Mouse (Mus musculus) right cerebral cortex, postnatal 10 days (tissue): Measurements from ENCODE around the gene Auts2.

Experiments used
- DNase-seq, 2 experiments: peaks; one replicate each; pipeline ENCODE4 v3.0.0; 2021; ENCODE audit warnings: low spot score in 2 of 2

Gene Auts2

GRCm38 (mm10) chr5:132186221-132186620 is 356.9 kb downstream of the Auts2 start:
- DNase-seq, result no peak

- DNase-seq, result no peak
Measured at GRCm38 (mm10) chr5:132184395-132185095, 358.6 kb downstream of the Auts2 start.

- no peak for DNase-seq
Measured at GRCm38 (mm10) chr5:132182077-132182476, 361.1 kb downstream of the Auts2 start.

- peak; percentile 61 to 62 for DNase-seq
Measured at GRCm38 (mm10) chr5:132170010-132170409, 373.1 kb downstream of the Auts2 start.

- DNase-seq, result no peak
Measured at GRCm38 (mm10) chr5:132168805-132169204, 374.3 kb downstream of the Auts2 start.

GRCm38 (mm10) chr5:132168224-132168623 is 374.9 kb downstream of the Auts2 start:
- no peak for DNase-seq

- no peak for DNase-seq
Measured at GRCm38 (mm10) chr5:132166559-132166958, 376.6 kb downstream of the Auts2 start.

GRCm38 (mm10) chr5:132163960-132164359 is 379.2 kb downstream of the Auts2 start:
- DNase-seq, result no peak

GRCm38 (mm10) chr5:132162206-132162533 is 381.0 kb downstream of the Auts2 start:
- DNase-seq, result no peak

GRCm38 (mm10) chr5:132161338-132162205 is 381.6 kb downstream of the Auts2 start:
- DNase-seq, result peak; percentile 42 to 75

- no peak for DNase-seq
Measured at GRCm38 (mm10) chr5:132144181-132144580, 399.0 kb downstream of the Auts2 start.

GRCm38 (mm10) chr5:132140816-132141215 is 402.3 kb downstream of the Auts2 start:
- DNase-seq, result no peak

- DNase-seq, result peak; percentile 67 to 78
Measured at GRCm38 (mm10) chr5:132135941-132136663, 407.0 kb downstream of the Auts2 start.

- peak; percentile 72 to 80 for DNase-seq
Measured at GRCm38 (mm10) chr5:132131948-132132347, 411.2 kb downstream of the Auts2 start.

GRCm38 (mm10) chr5:132130577-132130976 is 412.6 kb downstream of the Auts2 start:
- no peak for DNase-seq

GRCm38 (mm10) chr5:132126626-132127025 is 416.5 kb downstream of the Auts2 start:
- peak; percentile 37 to 43 for DNase-seq

GRCm38 (mm10) chr5:132115631-132116030 is 427.5 kb downstream of the Auts2 start:
- peak; percentile 52 to 57 for DNase-seq

- DNase-seq, result no peak
Measured at GRCm38 (mm10) chr5:132114561-132115301, 428.4 kb downstream of the Auts2 start.

GRCm38 (mm10) chr5:132113480-132113879 is 429.7 kb downstream of the Auts2 start:
- DNase-seq, result peak; percentile 54 to 59

GRCm38 (mm10) chr5:132112666-132113065 is 430.5 kb downstream of the Auts2 start:
- DNase-seq, result no peak

GRCm38 (mm10) chr5:132102426-132102825 is 440.7 kb downstream of the Auts2 start:
- no peak for DNase-seq

- DNase-seq, result no peak
Measured at GRCm38 (mm10) chr5:132098461-132098860, 444.7 kb downstream of the Auts2 start.
